Mouse (Mus musculus) hindbrain, embryonic 11.5 days (tissue): ENCODE measurements around the gene Tor1b. TPM values are rescaled to one million over a fixed set of nuclear protein-coding genes. Genes with fewer than 3 reads are reported as not detected.

Source experiments
- ATAC-seq: fragments of 200-750 bp; cut with Nextera tagmentation; 2 replicates; pipeline ENCODE4 v1.8.0; 2017; ENCODE audit warnings: mild to moderate bottlenecking, moderate TSS enrichment, moderate library complexity; ENCODE audit not compliant: low FRiP score
- DNase-seq: peaks from one replicate; pipeline ENCODE4 v3.0.0-alpha.2; 2015; ENCODE audit warnings: low spot score
- H3K27ac ChIP-seq: fragments of 300-500 bp; sonication (generic); 2 replicates; pipeline ENCODE4 v1.5.1; 2014; ENCODE audit warnings: mild to moderate bottlenecking, low read depth, low read length
- H3K27me3 ChIP-seq: fragments of 300-500 bp; sonication (generic); 2 replicates; pipeline ENCODE4 v1.6.1; 2014; ENCODE audit warnings: mild to moderate bottlenecking, low read length, moderate library complexity, mixed read lengths; ENCODE audit not compliant: control insufficient read depth, insufficient read depth
- H3K36me3 ChIP-seq: fragments of 300-500 bp; sonication (generic); 2 replicates; pipeline ENCODE4 v1.6.1; 2014; ENCODE audit warnings: mild to moderate bottlenecking, low read length, moderate library complexity, mixed read lengths; ENCODE audit not compliant: control insufficient read depth, insufficient read depth
- H3K4me1 ChIP-seq: fragments of 300-500 bp; sonication (generic); replicated peaks from 2 replicates; pipeline ENCODE4 v1.6.1; 2014; ENCODE audit warnings: low read length, mixed read lengths; ENCODE audit not compliant: control insufficient read depth, insufficient read depth
- H3K4me2 ChIP-seq: fragments of 300-500 bp; sonication (generic); replicated peaks from 2 replicates; pipeline ENCODE4 v1.6.1; 2014; ENCODE audit warnings: mild to moderate bottlenecking, low read depth, low read length
- H3K4me3 ChIP-seq: fragments of 300-500 bp; sonication (generic); 2 replicates; pipeline ENCODE4 v1.5.1; 2014; ENCODE audit warnings: low read depth, low read length
- H3K9ac ChIP-seq: fragments of 300-500 bp; sonication (generic); 2 replicates; pipeline ENCODE4 v1.6.1; 2014; ENCODE audit warnings: low read depth, low read length
- H3K9me3 ChIP-seq: fragments of 300-500 bp; sonication (generic); 2 replicates; pipeline ENCODE4 v1.6.1; 2016; ENCODE audit warnings: low read length; ENCODE audit not compliant: control insufficient read depth
- WGBS: fragments of 180-500 bp; shearing (Covaris S2); extraction: QIAGEN DNeasy Blood & Tissue Kit; methylation state at CpG from one replicate; pipeline ENCODE4 v1.1.7; 2014; 5-methylcytosine and 5-hydroxymethylcytosine counted together
- polyA plus RNA-seq: library from polyadenylated mRNA; unstranded; fragments of >200 nt; fragmentation: Nextera tagmentation; extraction: Ambion mirVana; gene quantifications from 2 replicates; pipeline ENCODE4 v1.2.1, GENCODE M21; 2014

Gene Tor1b
- polyA plus RNA-seq = 18.7 and 21.5 TPM in 2 replicates

DNA sequence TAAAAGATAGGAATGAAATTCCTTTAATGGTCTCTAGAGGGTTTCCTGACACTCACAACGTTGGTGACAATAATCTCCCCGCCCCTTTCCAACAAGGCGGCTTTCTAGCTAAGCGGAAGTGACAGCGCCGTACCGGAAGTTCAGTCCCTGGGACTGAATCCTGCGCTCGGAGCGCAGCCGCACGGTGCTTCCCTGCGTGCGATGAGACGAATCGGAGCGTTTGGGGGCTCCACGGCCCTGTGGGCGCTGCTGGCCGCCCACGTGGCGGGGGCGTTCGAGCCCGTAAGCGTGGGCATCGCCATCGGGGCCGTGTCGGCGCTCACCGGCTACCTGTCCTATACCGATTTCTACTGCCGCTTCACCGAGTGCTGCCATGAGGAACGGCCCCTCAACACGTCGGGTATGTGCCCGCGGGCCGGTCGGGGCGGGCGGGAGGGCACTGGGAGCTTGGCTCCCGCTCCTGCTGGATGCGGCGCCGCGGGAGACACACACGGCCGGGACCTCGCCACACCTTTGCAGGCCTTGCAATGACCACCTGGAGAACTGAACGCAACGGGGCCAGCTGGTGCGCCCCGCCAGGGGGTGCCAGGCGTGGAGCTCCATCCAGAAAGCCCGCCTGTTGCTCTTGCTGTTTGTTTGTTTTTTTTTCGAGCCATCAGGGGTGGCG is at the start of gene Tor1b:
Tor1b (plus strand) TSS at position 136 of the 667 bp plus-strand sequence.
- H3K4me1 ChIP-seq = peaks cover 9% of the 10 kb centered on the region; the same call in 1 of the 2 replicates
- H3K4me2 ChIP-seq = peak within 1 kb of the TSS; percentile 89
- H3K9me3 ChIP-seq = no peaks in the 10 kb centered on the region
- no peaks in the 10 kb centered on the region for H3K27me3 ChIP-seq
- H3K27ac ChIP-seq = peak within 1 kb of the TSS; percentile 80
- H3K4me3 ChIP-seq = peak within 1 kb of the TSS; percentile 85
- 0 out of 2 replicates have a peak, but pooled peaks cover under 1% of the 10 kb centered on the region for H3K36me3 ChIP-seq
- under 1% methylated on average over 60 of the region's 60 CpGs for WGBS
- H3K9ac ChIP-seq = peak within 1 kb of the TSS; percentile 69
- DNase-seq (peak; percentile 94), ATAC-seq (peak; percentile 89)

DNA sequence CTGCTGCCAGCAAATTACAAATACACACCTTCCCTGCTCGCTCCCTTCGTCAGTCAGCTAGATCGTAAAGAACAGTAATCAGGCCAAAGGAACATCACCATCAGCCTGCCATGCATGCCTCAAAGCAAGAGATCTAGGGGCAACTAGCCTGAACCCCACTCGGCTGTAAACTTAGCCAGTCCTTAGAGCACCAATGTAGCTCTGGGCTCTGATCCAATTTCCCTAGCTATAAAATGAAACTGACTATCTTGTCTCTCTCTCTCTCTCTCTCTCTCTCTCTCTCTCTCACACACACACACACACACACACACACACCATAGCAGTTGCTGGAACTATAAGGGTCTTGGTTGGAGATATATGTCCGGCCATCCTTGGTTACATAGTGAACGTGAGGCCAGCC is 48.5 kb upstream of the Tor1b start:
- DNase-seq = no peak
- 0 out of 2 replicates have a peak, but pooled peaks cover 3% of the 10 kb centered on the region for H3K27me3 ChIP-seq
- WGBS = 92% methylated on average over 6 of the region's 6 CpGs

DNA sequence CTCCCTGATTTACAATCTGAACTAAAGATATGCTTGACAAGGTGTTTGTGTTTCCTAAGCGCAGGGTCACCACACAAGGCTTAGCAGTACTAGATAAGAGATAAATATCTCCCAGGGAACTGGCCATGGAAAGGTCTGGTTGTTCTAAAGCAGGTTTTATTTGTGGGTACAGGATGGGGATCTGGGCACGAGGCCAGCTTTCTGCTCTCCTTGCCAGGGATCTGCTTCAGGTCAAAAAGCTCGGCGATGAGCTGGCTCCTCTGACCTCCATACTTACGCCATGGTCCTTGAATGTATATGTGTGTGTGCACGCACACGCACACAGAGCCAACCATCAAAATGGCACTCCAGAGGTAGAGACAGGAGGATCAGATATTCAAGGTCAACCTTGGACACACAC is 47.8 kb upstream of the Tor1b start:
- Histone ChIP-seq H3K9me3 (no peaks in the 10 kb centered on the region), H3K9ac (no peak overlapping the region), H3K4me1 (peaks cover 6% of the 10 kb centered on the region), H3K27me3 (0 out of 2 replicates have a peak, but pooled peaks cover 3% of the 10 kb centered on the region), H3K4me2 (no peak overlapping the region), H3K4me3 (no peak overlapping the region), H3K36me3 (no peaks in the 10 kb centered on the region), H3K27ac (no peak overlapping the region)
- ATAC-seq (no peak), DNase-seq (no peak)
- 89% methylated on average over 7 of the region's 7 CpGs for WGBS

More for the DNA sequence above, 48.5 kb upstream of the Tor1b start:
- Histone ChIP-seq H3K36me3 (no peaks in the 10 kb centered on the region), H3K27ac (no peak overlapping the region), H3K4me3 (no peak overlapping the region), H3K9me3 (no peaks in the 10 kb centered on the region), H3K4me1 (peaks cover 6% of the 10 kb centered on the region), H3K4me2 (no peak overlapping the region), H3K9ac (no peak overlapping the region)
- no peak for ATAC-seq

DNA sequence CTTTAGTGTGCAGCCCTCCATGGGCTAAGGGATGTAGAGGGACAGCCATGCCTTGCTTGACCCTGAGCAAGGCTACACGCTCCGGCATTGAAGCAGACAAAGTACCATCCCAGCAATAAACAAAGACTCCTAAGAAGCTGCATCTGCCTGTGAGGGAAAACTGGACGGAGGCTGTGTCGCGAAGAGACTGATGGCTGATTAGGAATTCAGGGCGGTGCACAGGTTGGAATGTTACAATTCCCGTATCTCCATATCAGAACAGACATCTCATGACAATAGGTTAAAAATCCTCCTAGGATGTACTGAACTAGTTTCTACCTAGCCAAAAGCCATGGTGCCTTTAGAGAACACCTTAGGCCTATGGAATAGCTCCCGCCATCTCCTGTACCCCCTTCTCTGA is 46.9 kb upstream of the Tor1b start:
- Histone ChIP-seq H3K9ac (no peak overlapping the region), H3K27ac (no peak overlapping the region), H3K36me3 (no peaks in the 10 kb centered on the region), H3K4me3 (no peak overlapping the region), H3K4me2 (no peak overlapping the region), H3K4me1 (peaks cover 6% of the 10 kb centered on the region), H3K27me3 (0 out of 2 replicates have a peak, but pooled peaks cover 3% of the 10 kb centered on the region), H3K9me3 (no peaks in the 10 kb centered on the region)
- DNase-seq (no peak), ATAC-seq (no peak)
- WGBS = 72% methylated on average over 8 of the region's 8 CpGs

DNA sequence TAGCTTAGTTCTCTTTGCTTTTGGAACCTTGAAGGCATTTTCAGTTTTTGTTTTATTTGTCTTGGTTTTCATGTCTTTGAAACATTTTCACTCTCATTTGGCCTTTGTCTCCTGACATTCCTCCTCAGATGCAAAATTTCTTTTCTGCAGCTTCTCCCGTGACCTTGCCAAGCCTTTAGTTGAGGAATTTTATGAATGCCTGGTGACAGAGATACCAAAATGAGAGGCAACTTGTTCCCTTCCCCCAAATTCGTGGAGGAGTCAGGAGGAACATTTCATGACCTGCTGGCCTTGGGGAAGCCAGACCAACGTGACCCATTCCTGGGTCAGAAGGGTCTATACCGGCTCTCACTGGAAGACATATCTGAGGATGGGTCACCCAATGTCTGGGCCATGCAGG is 46.1 kb upstream of the Tor1b start:
- Histone ChIP-seq H3K9ac (no peak overlapping the region), H3K27me3 (0 out of 2 replicates have a peak, but pooled peaks cover 3% of the 10 kb centered on the region), H3K4me1 (peaks cover 6% of the 10 kb centered on the region), H3K4me3 (no peak overlapping the region), H3K36me3 (no peaks in the 10 kb centered on the region), H3K4me2 (no peak overlapping the region), H3K27ac (no peak overlapping the region), H3K9me3 (no peaks in the 10 kb centered on the region)
- ATAC-seq (no peak), DNase-seq (no peak)
- 73% methylated on average over 4 of the region's 4 CpGs for WGBS

DNA sequence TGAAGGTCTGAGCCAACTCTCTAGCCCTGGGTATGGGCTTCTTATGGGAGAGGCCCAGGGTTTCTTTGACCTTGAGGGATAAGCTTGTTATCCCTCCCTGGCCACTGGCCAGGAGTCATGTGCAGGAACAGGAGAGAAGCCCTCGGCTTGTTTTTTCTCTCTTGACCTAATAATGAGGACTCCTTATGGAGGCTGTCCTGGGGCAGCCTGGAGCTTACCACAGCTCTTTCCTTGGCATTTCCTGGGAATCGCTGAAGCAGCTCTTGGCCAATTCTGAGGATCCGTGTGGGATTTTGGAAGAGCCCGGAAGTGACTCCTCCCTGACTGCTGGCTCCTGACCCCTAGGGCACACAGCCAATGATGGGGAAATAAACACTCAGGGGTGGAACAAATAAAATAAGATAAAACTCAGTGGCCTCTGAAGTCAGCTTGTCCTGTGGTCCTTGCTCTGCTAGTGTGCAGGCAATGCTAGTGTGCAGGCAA is 40.4 kb upstream of the Tor1b start:
- no peaks in the 10 kb centered on the region for H3K36me3 ChIP-seq
- H3K4me1 ChIP-seq = no peaks in the 10 kb centered on the region
- WGBS = 54% methylated on average over 4 of the region's 4 CpGs
- H3K4me2 ChIP-seq = no peak overlapping the region
- H3K4me3 ChIP-seq = no peak overlapping the region
- H3K9ac ChIP-seq = no peak overlapping the region
- ATAC-seq (no peak), DNase-seq (no peak)
- no peak overlapping the region for H3K27ac ChIP-seq
- no peaks in the 10 kb centered on the region for H3K9me3 ChIP-seq
- no peaks in the 10 kb centered on the region for H3K27me3 ChIP-seq

DNA sequence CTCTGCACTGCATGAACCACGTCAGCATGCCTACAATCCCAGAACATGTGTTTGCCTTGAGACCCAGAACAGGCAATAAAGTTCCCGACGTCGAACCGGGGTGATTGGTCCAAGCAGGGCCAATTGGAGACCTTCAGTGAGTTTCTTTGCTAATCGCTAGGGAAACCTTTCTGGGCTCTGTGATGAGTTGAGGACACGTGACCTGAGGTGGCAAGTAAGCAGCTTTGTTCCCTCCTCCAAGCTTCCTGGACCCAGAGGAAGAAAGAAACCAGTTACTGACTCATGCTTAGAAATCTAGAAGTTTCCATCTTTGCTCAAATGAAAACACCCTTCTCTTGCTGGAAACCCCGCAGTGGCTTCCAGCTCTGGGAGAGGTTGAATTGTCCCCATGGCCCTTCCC is 39.7 kb upstream of the Tor1b start:
- Histone ChIP-seq H3K4me2 (no peak overlapping the region), H3K9ac (no peak overlapping the region), H3K36me3 (no peaks in the 10 kb centered on the region), H3K27ac (no peak overlapping the region), H3K4me3 (no peak overlapping the region), H3K9me3 (no peaks in the 10 kb centered on the region), H3K27me3 (no peaks in the 10 kb centered on the region), H3K4me1 (no peaks in the 10 kb centered on the region)
- 88% methylated on average over 8 of the region's 8 CpGs for WGBS
- no peak for DNase-seq
- no peak for ATAC-seq

DNA sequence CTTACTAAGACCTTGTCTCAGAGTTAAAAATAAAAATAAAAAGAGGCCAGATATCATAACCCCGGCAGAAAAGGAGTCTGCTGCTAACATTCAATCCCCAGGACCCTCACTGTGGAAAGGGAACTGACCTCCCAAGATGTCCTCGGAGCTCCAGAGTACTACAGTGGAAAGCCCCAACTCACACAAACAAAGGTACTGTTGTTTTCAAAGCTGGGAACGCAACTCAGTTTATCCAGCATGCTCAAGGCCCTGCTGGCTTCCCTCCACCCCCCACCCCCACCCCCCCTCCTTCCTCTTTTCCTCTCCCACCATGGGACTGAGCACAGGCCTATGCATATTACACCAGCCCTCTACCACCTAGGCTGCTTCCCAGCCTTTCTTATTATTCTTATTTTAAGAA is 37.9 kb upstream of the Tor1b start:
- Histone ChIP-seq H3K9ac (no peak overlapping the region), H3K27ac (no peak overlapping the region), H3K4me2 (no peak overlapping the region), H3K4me1 (no peaks in the 10 kb centered on the region), H3K27me3 (no peaks in the 10 kb centered on the region), H3K4me3 (no peak overlapping the region), H3K9me3 (no peaks in the 10 kb centered on the region), H3K36me3 (no peaks in the 10 kb centered on the region)
- ATAC-seq (no peak), DNase-seq (no peak)
- WGBS = 45% methylated on average over 3 of the region's 3 CpGs

DNA sequence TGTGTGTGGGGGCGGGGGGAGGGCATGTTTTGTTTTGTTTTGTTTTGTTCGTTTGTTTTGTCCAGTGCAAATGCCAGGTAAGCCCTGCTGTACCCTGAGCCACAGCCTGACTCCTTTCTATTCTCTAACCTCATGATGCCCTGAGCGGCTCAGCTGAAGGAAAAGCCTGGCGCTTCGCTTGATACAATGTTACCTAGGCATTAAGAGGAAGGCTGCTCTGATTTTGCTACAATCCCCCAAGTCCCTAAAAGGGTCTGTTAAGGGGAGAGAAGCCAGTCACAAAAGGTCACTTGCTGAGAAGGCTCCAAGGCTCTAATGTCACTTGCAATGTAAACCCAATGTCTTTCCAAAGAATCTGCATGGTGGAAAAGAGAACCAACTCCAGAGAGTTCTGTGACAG is 37.4 kb upstream of the Tor1b start:
- Histone ChIP-seq H3K36me3 (no peaks in the 10 kb centered on the region), H3K9me3 (no peaks in the 10 kb centered on the region), H3K27me3 (no peaks in the 10 kb centered on the region), H3K4me1 (no peaks in the 10 kb centered on the region), H3K4me2 (no peak overlapping the region), H3K27ac (no peak overlapping the region), H3K4me3 (no peak overlapping the region), H3K9ac (no peak overlapping the region)
- ATAC-seq = no peak
- WGBS = 77% methylated on average over 5 of the region's 5 CpGs
- no peak for DNase-seq
